ENCODE assay signal across 11 mouse cellular contexts in genomic region chr5:85571967-85572366, GRCm38 (mm10).
A peak's percentile ranks its signal among the peaks of the same experiment; 100 is the strongest.
DNase-seq lines count a peak whose midpoint lies in the region; ATAC-seq and TF ChIP-seq lines count a peak whose summit lies in the region.
"Had no signal": no experiment of that assay in that cellular context is flagged by ENCODE, and none has a peak within 500 bp of the region (broad histone marks: within the 10 kb centered on the region; RNA-seq: fewer than 3 reads in every experiment).

No protein-coding gene starts in this region.

- H3K27ac ChIP-seq in forebrain, embryonic 15.5 days (replicated peaks) = peak overlapping the region; percentile 74
- H3K27ac ChIP-seq: intestine, embryonic 15.5 days had no signal

- no peaks in the 10 kb centered on the region for H3K36me3 ChIP-seq in forebrain, embryonic 15.5 days
- H3K36me3 ChIP-seq: intestine, embryonic 15.5 days had no signal

- 11% methylated on average over 4 of the region's 4 CpGs for WGBS in forebrain, embryonic 15.5 days

- H3K4me3 ChIP-seq in forebrain, embryonic 15.5 days = no peak overlapping the region
- H3K4me3 ChIP-seq: erythroblast, embryonic 14.5 days; intestine, embryonic 15.5 days had no signal

- H3K9me3 ChIP-seq in forebrain, embryonic 15.5 days = no peaks in the 10 kb centered on the region
- H3K9me3 ChIP-seq: intestine, embryonic 15.5 days had no signal

- TF ChIP-seq CTCF in brain, embryonic 14.5 days (IDR thresholded peaks at IDR 0.05; ENCODE audit: borderline replicate concordance, extremely low read depth, insufficient read depth, insufficient read length) = no peak

- H3K27me3 ChIP-seq in forebrain, embryonic 15.5 days = no peaks in the 10 kb centered on the region
- H3K27me3 ChIP-seq: intestine, embryonic 15.5 days had no signal

- no peak overlapping the region for H3K9ac ChIP-seq in forebrain, embryonic 15.5 days (replicated peaks)
- H3K9ac ChIP-seq: intestine, embryonic 15.5 days; liver, postnatal 0 days had no signal

- H3K4me1 ChIP-seq in forebrain, embryonic 15.5 days = peaks cover 14% of the 10 kb centered on the region
- H3K4me1 ChIP-seq: intestine, embryonic 15.5 days had no signal

- DNase-seq in MN1 (ENCODE audit: low spot score) = peak; percentile 22
- DNase-seq in brain, embryonic 14.5 days (ENCODE audit: low read depth) = peak; percentile 95
- peak; percentile 43 to 50 for DNase-seq in layer of hippocampus, postnatal 36 days
- no peak for DNase-seq in spleen, postnatal 4 days (ENCODE audit: low spot score in 2 of 2)
- DNase-seq in kidney, postnatal 10 days = no peak
- DNase-seq in B cell, adult 2 months = no peak
- DNase-seq in thymus, postnatal 0 days (ENCODE audit: low spot score) = no peak
- DNase-seq: liver, postnatal 0 days had no signal

- TF ChIP-seq POLR2A in brain, embryonic 14.5 days (IDR thresholded peaks at IDR 0.05; ENCODE audit: borderline replicate concordance, extremely low read depth, insufficient read depth, insufficient read length, poor library complexity, severe bottlenecking) = no peak

- peak overlapping the region; percentile 23 for H3K4me2 ChIP-seq in forebrain, embryonic 15.5 days (replicated peaks)
- H3K4me2 ChIP-seq: intestine, embryonic 15.5 days had no signal

- peak; percentile 93 for ATAC-seq in forebrain, embryonic 15.5 days (replicated peaks)
- ATAC-seq: intestine, embryonic 15.5 days; liver, postnatal 0 days had no signal

Comparison
In these comparisons a context has a peak if more than half of its experiments do, and no peak if none do; other contexts are left out.
1. DNase-seq: peak in MN1 (single experiment), brain, embryonic 14.5 days (single experiment) and layer of hippocampus, postnatal 36 days (2 of 2); none in spleen, postnatal 4 days (0 of 2), kidney, postnatal 10 days (single experiment), B cell, adult 2 months (0 of 2) and thymus, postnatal 0 days (single experiment).